Mouse (Mus musculus) mouse embryonic stem cell (cell line): Measurements from ENCODE around the gene Srp9.

Source experiments
- in situ Hi-C, 2 experiments: fragments of 300-500 bp; cut with MboI; formaldehyde crosslinking; loops; 1 replicate in 1 of 2; 3 replicates in 1 of 2; pipeline ENCODE4 v1.14.3; 2019 to 2020; ENCODE audit warnings: low sequenced_read_pairs in 2 of 2, low pct_unique_long_range_greater_than_20kb in 1 of 2, mixed read lengths in 1 of 2; ENCODE audit not compliant: unreplicated experiment in 1 of 2

The Srp9 gene

GRCm38 (mm10) chr1:182124506-182124905 lies at the start of gene Srp9:
Srp9 (plus strand) TSS chr1:182124737.
- in situ Hi-C loops: no loop called here

- in situ Hi-C loops: no loop called here
Measured at GRCm38 (mm10) chr1:182081744-182082419, 42.7 kb upstream of the Srp9 start.

GRCm38 (mm10) chr1:182083459-182083858 lies 41.1 kb upstream of the Srp9 start:
- in situ Hi-C loops: no loop called here

GRCm38 (mm10) chr1:182086759-182087158 lies 37.8 kb upstream of the Srp9 start:
- in situ Hi-C loops: no loop called here

GRCm38 (mm10) chr1:182087351-182087750 lies 37.2 kb upstream of the Srp9 start:
- in situ Hi-C loops: no loop called here

GRCm38 (mm10) chr1:182087753-182088633 lies 36.5 kb upstream of the Srp9 start:
- in situ Hi-C loops: no loop called here

GRCm38 (mm10) chr1:182088844-182089418 lies 35.6 kb upstream of the Srp9 start:
- in situ Hi-C loops: no loop called here

GRCm38 (mm10) chr1:182089600-182090297 lies 34.8 kb upstream of the Srp9 start:
- in situ Hi-C loops: no loop called here

GRCm38 (mm10) chr1:182090298-182090677 lies 34.2 kb upstream of the Srp9 start:
- in situ Hi-C loops: no loop called here

GRCm38 (mm10) chr1:182091261-182091660 lies 33.3 kb upstream of the Srp9 start:
- in situ Hi-C loops: no loop called here

GRCm38 (mm10) chr1:182091746-182092412 lies 32.7 kb upstream of the Srp9 start:
- in situ Hi-C loops: no loop called here

GRCm38 (mm10) chr1:182092413-182092800 lies 32.1 kb upstream of the Srp9 start:
- in situ Hi-C loops: no loop called here

- in situ Hi-C loops: no loop called here
Measured at GRCm38 (mm10) chr1:182093407-182093806, 31.1 kb upstream of the Srp9 start.

GRCm38 (mm10) chr1:182094473-182095136 lies 29.9 kb upstream of the Srp9 start:
- in situ Hi-C loops: no loop called here

- in situ Hi-C loops: no loop called here
Measured at GRCm38 (mm10) chr1:182095240-182095741, 29.2 kb upstream of the Srp9 start.

- in situ Hi-C loops: no loop called here
Measured at GRCm38 (mm10) chr1:182096707-182097106, 27.8 kb upstream of the Srp9 start.

GRCm38 (mm10) chr1:182099062-182099461 lies 25.5 kb upstream of the Srp9 start:
- in situ Hi-C loops: no loop called here

GRCm38 (mm10) chr1:182100403-182100802 lies 24.1 kb upstream of the Srp9 start:
- in situ Hi-C loops: no loop called here
